Mouse (Mus musculus): ENCODE measurements around the gene Topors.

Gene Topors

GRCm38 (mm10) chr4:40244035-40244434, 25.6 kb downstream of the Topors start:
- no peak for DNase-seq

GRCm38 (mm10) chr4:40243006-40243405, 26.6 kb downstream of the Topors start:
- no peak for DNase-seq

- DNase-seq = no peak
These were observed 27.7 kb downstream of the Topors start for GRCm38 (mm10) chr4:40241928-40242327.

- DNase-seq = no peak
These were observed 29.3 kb downstream of the Topors start for GRCm38 (mm10) chr4:40240272-40240744.

GRCm38 (mm10) chr4:40239409-40240271, 30.0 kb downstream of the Topors start, which contains the start of gene Ddx58:
Gene Ddx58, minus strand, starts transcription at chr4:40239828.
- DNase-seq = peak; percentile 61

GRCm38 (mm10) chr4:40238483-40239408, 30.9 kb downstream of the Topors start:
- DNase-seq = peak; percentile 85

GRCm38 (mm10) chr4:40236829-40237228, 32.8 kb downstream of the Topors start:
- DNase-seq = no peak

GRCm38 (mm10) chr4:40234256-40234655, 35.4 kb downstream of the Topors start:
- no peak for DNase-seq

GRCm38 (mm10) chr4:40233062-40233664, 36.5 kb downstream of the Topors start:
- DNase-seq = no peak

- DNase-seq = no peak
These were observed 39.9 kb downstream of the Topors start for GRCm38 (mm10) chr4:40229723-40230122.

GRCm38 (mm10) chr4:40227886-40228285, 41.8 kb downstream of the Topors start:
- DNase-seq = no peak

- no peak for DNase-seq
These were observed 42.5 kb downstream of the Topors start for GRCm38 (mm10) chr4:40227131-40227530.

- no peak for DNase-seq
These were observed 43.6 kb downstream of the Topors start for GRCm38 (mm10) chr4:40226095-40226494.

- DNase-seq = no peak
These were observed 47.6 kb downstream of the Topors start for GRCm38 (mm10) chr4:40221876-40222585.

- DNase-seq = no peak
These were observed 48.5 kb downstream of the Topors start for GRCm38 (mm10) chr4:40221004-40221760.

- no peak for DNase-seq
These were observed 49.2 kb downstream of the Topors start for GRCm38 (mm10) chr4:40220437-40220836.

GRCm38 (mm10) chr4:40218382-40218781, 51.3 kb downstream of the Topors start:
- DNase-seq = no peak

- no peak for DNase-seq
These were observed 51.7 kb downstream of the Topors start for GRCm38 (mm10) chr4:40217910-40218309.

- no peak for DNase-seq
These were observed 57.5 kb downstream of the Topors start for GRCm38 (mm10) chr4:40212177-40212576.
